Mouse (Mus musculus) C2C12 (cell line): ENCODE measurements around the gene Tmco4.

Source experiments
- CTCF ChIP-seq: IDR thresholded peaks from one replicate; pipeline ENCODE4 v1.5.1; 2011; ENCODE audit not compliant: control insufficient read depth, insufficient read depth, insufficient read length
- MAX ChIP-seq: IDR thresholded peaks from one replicate; pipeline ENCODE4 v1.6.1; 2011; ENCODE audit warnings: mild to moderate bottlenecking, control low read depth
- MYOD1 ChIP-seq: IDR thresholded peaks from one replicate; pipeline ENCODE4 v1.6.1; 2011; ENCODE audit warnings: low read depth; ENCODE audit not compliant: control insufficient read depth, insufficient read length

DNA sequence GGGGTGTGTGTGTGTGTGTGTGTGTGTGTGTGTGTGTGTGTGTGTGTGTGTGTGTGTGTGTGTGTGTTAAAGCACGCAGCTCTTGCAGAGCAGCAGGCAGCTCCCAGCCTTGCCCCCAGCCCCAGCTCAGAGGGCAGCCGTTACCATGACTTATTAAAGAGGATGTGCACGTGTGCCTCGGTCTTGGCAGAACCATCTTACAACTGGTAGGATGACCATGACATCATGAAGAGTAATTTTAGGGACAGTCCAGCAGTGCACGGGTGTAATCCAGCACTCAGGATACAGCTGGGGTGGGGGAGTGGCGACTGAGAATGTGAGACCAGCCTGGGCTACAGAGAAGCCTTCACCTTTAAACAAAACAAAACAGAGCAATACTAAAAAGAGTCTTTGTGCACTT is 32.5 kb downstream of the Tmco4 start:
- TF ChIP-seq MYOD1 (no peak), CTCF (no peak), MAX (no peak)
